In the genomic region with DNA sequence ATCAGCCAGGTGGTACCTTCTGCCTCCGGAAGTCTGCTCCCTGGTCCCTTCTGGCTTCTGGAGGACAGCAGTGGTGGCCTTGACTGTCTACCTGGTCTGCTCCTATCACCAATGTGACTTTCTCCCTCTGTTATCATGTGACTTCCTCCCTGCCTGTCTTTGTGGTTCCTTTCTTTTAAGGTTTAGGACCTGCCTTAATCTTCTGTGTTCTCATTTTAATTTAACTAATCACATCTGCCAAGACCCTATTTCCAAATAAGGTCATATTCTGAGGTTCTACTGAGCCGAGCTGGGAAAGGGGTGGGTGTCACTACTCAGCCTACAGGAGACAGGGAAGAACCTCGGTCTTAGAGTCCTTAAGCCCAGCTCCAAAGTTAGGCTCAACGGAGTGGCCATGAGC, we compare ENCODE assay signal across 17 mouse cellular contexts. TPM values are rescaled to one million over a fixed set of nuclear protein-coding genes. Genes with fewer than 3 reads are reported as not detected.
"Had no signal": no experiment of that assay in that cellular context is flagged by ENCODE, and none has a peak within 500 bp of the region (broad histone marks: within the 10 kb centered on the region; RNA-seq: fewer than 3 reads in every experiment).

No protein-coding gene starts in this region.

- H3K9ac ChIP-seq: liver, embryonic 14.5 days; lung, embryonic 14.5 days; midbrain, embryonic 13.5 days; midbrain, embryonic 15.5 days; neural tube, embryonic 12.5 days had no signal

- H3K36me3 ChIP-seq: midbrain, embryonic 15.5 days; neural tube, embryonic 12.5 days had no signal

- H3K27me3 ChIP-seq: midbrain, embryonic 15.5 days had no signal

- H3K27ac ChIP-seq: liver, embryonic 14.5 days; neural tube, embryonic 12.5 days had no signal

- H3K9me3 ChIP-seq: midbrain, embryonic 13.5 days; midbrain, embryonic 15.5 days; neural tube, embryonic 12.5 days had no signal

- ATAC-seq: midbrain, embryonic 13.5 days; midbrain, embryonic 15.5 days had no signal

- H3K4me3 ChIP-seq: midbrain, embryonic 13.5 days; midbrain, embryonic 15.5 days; neural tube, embryonic 12.5 days had no signal

- DNase-seq: lung, adult 18-20 months; lung, embryonic 14.5 days; lung, postnatal 4 days; retina, postnatal 1 day; right cerebral cortex, adult 18-20 months; right cerebral cortex, postnatal 25 days; right cerebral cortex, postnatal 4 days; spleen, adult 18-20 months; thymus, adult 18-20 months; thymus, postnatal 25 days; thymus, postnatal 4 days had no signal

- H3K4me2 ChIP-seq: lung, embryonic 14.5 days; midbrain, embryonic 11.5 days; neural tube, embryonic 12.5 days had no signal

RNA-seq across cellular contexts. Expression of gene Epb41l1, which starts 5.4 kb away (rescaled TPM):
- total RNA-seq: megakaryocyte-erythroid progenitor cell, adult 5-6 weeks had no signal
